Mouse (Mus musculus) hindbrain, embryonic 12.5 days (tissue): ENCODE measurements at regions not wholly inside any gene's neighbourhood (a gene's known extent, or its start where the extent isn't known, plus 50 kb on each side); places are given as distances from the start of the nearest gene placed in this dataset.

Experiments used
- ATAC-seq: fragments of 200-750 bp; cut with Nextera tagmentation; 2 replicates; pipeline ENCODE4 v1.8.0; 2017; ENCODE audit warnings: moderate TSS enrichment; ENCODE audit not compliant: low FRiP score
- H3K27ac ChIP-seq: fragments of 300-500 bp; sonication (generic); 2 replicates; pipeline ENCODE4 v1.5.1; 2016; ENCODE audit warnings: mild to moderate bottlenecking
- H3K27me3 ChIP-seq: fragments of 300-500 bp; sonication (generic); 2 replicates; pipeline ENCODE4 v1.6.1; 2016; ENCODE audit warnings: mild to moderate bottlenecking
- H3K36me3 ChIP-seq: fragments of 300-500 bp; sonication (generic); 2 replicates; pipeline ENCODE4 v1.6.1; 2016; ENCODE audit warnings: mild to moderate bottlenecking
- H3K4me1 ChIP-seq: fragments of 300-500 bp; sonication (generic); 2 replicates; pipeline ENCODE4 v1.6.1; 2016
- H3K4me2 ChIP-seq: fragments of 300-500 bp; sonication (generic); replicated peaks from 2 replicates; pipeline ENCODE4 v1.6.1; 2016; ENCODE audit warnings: mild to moderate bottlenecking
- H3K4me3 ChIP-seq: fragments of 300-500 bp; sonication (generic); 2 replicates; pipeline ENCODE4 v1.5.1; 2016; ENCODE audit warnings: mild to moderate bottlenecking
- H3K9ac ChIP-seq: fragments of 300-500 bp; sonication (generic); 2 replicates; pipeline ENCODE4 v1.6.1; 2016; ENCODE audit warnings: mild to moderate bottlenecking, moderate library complexity
- H3K9me3 ChIP-seq: fragments of 300-500 bp; sonication (generic); replicated peaks from 2 replicates; pipeline ENCODE4 v1.6.1; 2016; ENCODE audit warnings: mild to moderate bottlenecking
- WGBS: fragments of 180-500 bp; shearing (Covaris S2); methylation state at CpG from one replicate; pipeline ENCODE4 v1.1.7; 2016; 5-methylcytosine and 5-hydroxymethylcytosine counted together

GRCm38 (mm10) chr14:14599990-14600389, 102.1 kb upstream of the Slc4a7 start:
- no peaks in the 10 kb centered on the region for H3K4me1 ChIP-seq
- H3K4me2 ChIP-seq, result no peak overlapping the region
- no peaks in the 10 kb centered on the region for H3K27me3 ChIP-seq
- no peak overlapping the region for H3K4me3 ChIP-seq
- no peak overlapping the region for H3K27ac ChIP-seq
- H3K9ac ChIP-seq, result no peak overlapping the region
- no peak for ATAC-seq
- H3K9me3 ChIP-seq, result no peaks in the 10 kb centered on the region
- WGBS, result 85% methylated on average over 6 of the region's 6 CpGs
- no peaks in the 10 kb centered on the region for H3K36me3 ChIP-seq

GRCm38 (mm10) chr14:14603439-14603838, 98.6 kb upstream of the Slc4a7 start:
- WGBS, result 85% methylated on average over 1 of the region's 1 CpGs
- no peaks in the 10 kb centered on the region for H3K4me1 ChIP-seq
- no peak overlapping the region for H3K4me3 ChIP-seq
- H3K27ac ChIP-seq, result no peak overlapping the region
- no peaks in the 10 kb centered on the region for H3K27me3 ChIP-seq
- H3K4me2 ChIP-seq, result no peak overlapping the region
- ATAC-seq, result no peak
- no peaks in the 10 kb centered on the region for H3K36me3 ChIP-seq
- no peak overlapping the region for H3K9ac ChIP-seq
- no peaks in the 10 kb centered on the region for H3K9me3 ChIP-seq

- Histone ChIP-seq H3K36me3 (no peaks in the 10 kb centered on the region), H3K9ac (no peak overlapping the region), H3K27ac (no peak overlapping the region), H3K27me3 (no peaks in the 10 kb centered on the region), H3K4me2 (no peak overlapping the region), H3K4me3 (no peak overlapping the region), H3K4me1 (no peaks in the 10 kb centered on the region), H3K9me3 (no peaks in the 10 kb centered on the region)
- WGBS, result 92% methylated on average over 3 of the region's 3 CpGs
- ATAC-seq, result no peak
Observed at GRCm38 (mm10) chr14:14607074-14607473, 95.0 kb upstream of the Slc4a7 start.

- 79% methylated on average over 3 of the region's 3 CpGs for WGBS
- Histone ChIP-seq H3K4me1 (no peaks in the 10 kb centered on the region), H3K27me3 (no peaks in the 10 kb centered on the region), H3K4me2 (no peak overlapping the region), H3K9ac (no peak overlapping the region), H3K4me3 (no peak overlapping the region), H3K27ac (no peak overlapping the region), H3K36me3 (no peaks in the 10 kb centered on the region), H3K9me3 (no peaks in the 10 kb centered on the region)
- ATAC-seq, result no peak
Observed at GRCm38 (mm10) chr14:14612245-14612644, 89.8 kb upstream of the Slc4a7 start.

- Histone ChIP-seq H3K27ac (no peak overlapping the region), H3K4me1 (no peaks in the 10 kb centered on the region), H3K36me3 (no peaks in the 10 kb centered on the region), H3K4me3 (no peak overlapping the region), H3K9me3 (no peaks in the 10 kb centered on the region), H3K4me2 (no peak overlapping the region), H3K9ac (no peak overlapping the region), H3K27me3 (no peaks in the 10 kb centered on the region)
- WGBS, result 88% methylated on average over 5 of the region's 5 CpGs
- ATAC-seq, result no peak
Observed at GRCm38 (mm10) chr14:14620316-14620715, 81.8 kb upstream of the Slc4a7 start.

GRCm38 (mm10) chr14:14628673-14629072, 73.4 kb upstream of the Slc4a7 start:
- 81% methylated on average over 1 of the region's 1 CpGs for WGBS
- no peaks in the 10 kb centered on the region for H3K36me3 ChIP-seq
- H3K9ac ChIP-seq, result no peak overlapping the region
- ATAC-seq, result no peak
- H3K4me2 ChIP-seq, result no peak overlapping the region
- H3K27ac ChIP-seq, result no peak overlapping the region
- no peaks in the 10 kb centered on the region for H3K27me3 ChIP-seq
- H3K4me1 ChIP-seq, result peaks cover 16% of the 10 kb centered on the region
- no peaks in the 10 kb centered on the region for H3K9me3 ChIP-seq
- no peak overlapping the region for H3K4me3 ChIP-seq

GRCm38 (mm10) chr14:14631750-14632149, 70.3 kb upstream of the Slc4a7 start:
- WGBS, result 39% methylated on average over 6 of the region's 6 CpGs
- no peaks in the 10 kb centered on the region for H3K36me3 ChIP-seq
- no peak overlapping the region for H3K9ac ChIP-seq
- H3K9me3 ChIP-seq, result no peaks in the 10 kb centered on the region
- ATAC-seq, result no peak
- H3K27ac ChIP-seq, result no peak overlapping the region
- no peak overlapping the region for H3K4me3 ChIP-seq
- no peak overlapping the region for H3K4me2 ChIP-seq
- peaks cover 17% of the 10 kb centered on the region for H3K4me1 ChIP-seq
- H3K27me3 ChIP-seq, result no peaks in the 10 kb centered on the region

GRCm38 (mm10) chr14:14632471-14632870, 69.6 kb upstream of the Slc4a7 start:
- WGBS, result 2% methylated on average over 15 of the region's 15 CpGs
- Histone ChIP-seq H3K9me3 (no peaks in the 10 kb centered on the region), H3K36me3 (no peaks in the 10 kb centered on the region), H3K27me3 (no peaks in the 10 kb centered on the region), H3K4me3 (peak overlapping the region; percentile 22; the same call in 1 of the 2 replicates), H3K4me1 (peaks cover 17% of the 10 kb centered on the region), H3K9ac (no peak overlapping the region), H3K27ac (no peak overlapping the region), H3K4me2 (peak overlapping the region; percentile 53)
- peak; percentile 55; the same call in 1 of the 2 replicates for ATAC-seq

- Histone ChIP-seq H3K36me3 (no peaks in the 10 kb centered on the region), H3K4me1 (peaks cover 17% of the 10 kb centered on the region), H3K4me3 (peak overlapping the region; percentile 22), H3K9me3 (no peaks in the 10 kb centered on the region), H3K27me3 (no peaks in the 10 kb centered on the region), H3K27ac (peak overlapping the region; percentile 40; the same call in 1 of the 2 replicates), H3K4me2 (peak overlapping the region; percentile 53), H3K9ac (no peak overlapping the region)
- 7% methylated on average over 22 of the region's 22 CpGs for WGBS
- peak; percentile 57; the same call in 1 of the 2 replicates for ATAC-seq
Observed at GRCm38 (mm10) chr14:14632951-14633931, 68.8 kb upstream of the Slc4a7 start.

- peak overlapping the region; percentile 53; the same call in 1 of the 2 replicates for H3K4me2 ChIP-seq
- H3K36me3 ChIP-seq, result no peaks in the 10 kb centered on the region
- no peak overlapping the region for H3K4me3 ChIP-seq
- no peak overlapping the region for H3K9ac ChIP-seq
- no peaks in the 10 kb centered on the region for H3K9me3 ChIP-seq
- WGBS, result 34% methylated on average over 2 of the region's 2 CpGs
- no peak overlapping the region for H3K27ac ChIP-seq
- no peaks in the 10 kb centered on the region for H3K27me3 ChIP-seq
- no peak for ATAC-seq
- H3K4me1 ChIP-seq, result peaks cover 17% of the 10 kb centered on the region
Observed at GRCm38 (mm10) chr14:14634021-14634420, 68.1 kb upstream of the Slc4a7 start.

GRCm38 (mm10) chr14:14639102-14640015, 62.7 kb upstream of the Slc4a7 start:
- H3K4me2 ChIP-seq, result no peak overlapping the region
- no peak overlapping the region for H3K9ac ChIP-seq
- no peaks in the 10 kb centered on the region for H3K36me3 ChIP-seq
- no peaks in the 10 kb centered on the region for H3K4me1 ChIP-seq
- H3K27me3 ChIP-seq, result no peaks in the 10 kb centered on the region
- no peaks in the 10 kb centered on the region for H3K9me3 ChIP-seq
- no peak for ATAC-seq
- 84% methylated on average over 7 of the region's 7 CpGs for WGBS
- H3K27ac ChIP-seq, result no peak overlapping the region
- no peak overlapping the region for H3K4me3 ChIP-seq

- ATAC-seq, result no peak
Observed at GRCm38 (mm10) chr14:14640023-14640441, 62.0 kb upstream of the Slc4a7 start.

More at GRCm38 (mm10) chr14:14640023-14640441, 62.0 kb upstream of the Slc4a7 start:
- 54% methylated on average over 3 of the region's 3 CpGs for WGBS
- H3K27ac ChIP-seq, result no peak overlapping the region
- no peaks in the 10 kb centered on the region for H3K4me1 ChIP-seq
- H3K36me3 ChIP-seq, result no peaks in the 10 kb centered on the region
- no peak overlapping the region for H3K9ac ChIP-seq
- no peak overlapping the region for H3K4me2 ChIP-seq
- H3K27me3 ChIP-seq, result no peaks in the 10 kb centered on the region
- H3K9me3 ChIP-seq, result no peaks in the 10 kb centered on the region
- no peak overlapping the region for H3K4me3 ChIP-seq
